Mouse (Mus musculus): ENCODE results near the gene Arhgap27.

- TF ChIP-seq POLR2A (IDR thresholded peaks at IDR 0.05; ENCODE audit: extremely low read depth, insufficient read depth, low read length): no peak
- TF ChIP-seq CTCF (IDR thresholded peaks at IDR 0.05; ENCODE audit: extremely low read depth, insufficient read depth, low read length): no peak
Observed at GRCm38 (mm10) chr11:103314736-103315374, 48.6 kb downstream of the Arhgap27 start.
